Mouse (Mus musculus) natural killer cell, adult 2 months (primary cell): ENCODE results near the gene Mogat1.
"Not testable (repeated sequence)": the region's sequence is repeated elsewhere in the genome, so short reads cannot be mapped to it uniquely, and the experiment has no call there.

ENCODE experiments used
- DNase-seq, 2 experiments: peaks; one replicate each; pipeline ENCODE4 v3.0.0; 2022; ENCODE audit warnings: low spot score in 2 of 2

The Mogat1 gene

DNA sequence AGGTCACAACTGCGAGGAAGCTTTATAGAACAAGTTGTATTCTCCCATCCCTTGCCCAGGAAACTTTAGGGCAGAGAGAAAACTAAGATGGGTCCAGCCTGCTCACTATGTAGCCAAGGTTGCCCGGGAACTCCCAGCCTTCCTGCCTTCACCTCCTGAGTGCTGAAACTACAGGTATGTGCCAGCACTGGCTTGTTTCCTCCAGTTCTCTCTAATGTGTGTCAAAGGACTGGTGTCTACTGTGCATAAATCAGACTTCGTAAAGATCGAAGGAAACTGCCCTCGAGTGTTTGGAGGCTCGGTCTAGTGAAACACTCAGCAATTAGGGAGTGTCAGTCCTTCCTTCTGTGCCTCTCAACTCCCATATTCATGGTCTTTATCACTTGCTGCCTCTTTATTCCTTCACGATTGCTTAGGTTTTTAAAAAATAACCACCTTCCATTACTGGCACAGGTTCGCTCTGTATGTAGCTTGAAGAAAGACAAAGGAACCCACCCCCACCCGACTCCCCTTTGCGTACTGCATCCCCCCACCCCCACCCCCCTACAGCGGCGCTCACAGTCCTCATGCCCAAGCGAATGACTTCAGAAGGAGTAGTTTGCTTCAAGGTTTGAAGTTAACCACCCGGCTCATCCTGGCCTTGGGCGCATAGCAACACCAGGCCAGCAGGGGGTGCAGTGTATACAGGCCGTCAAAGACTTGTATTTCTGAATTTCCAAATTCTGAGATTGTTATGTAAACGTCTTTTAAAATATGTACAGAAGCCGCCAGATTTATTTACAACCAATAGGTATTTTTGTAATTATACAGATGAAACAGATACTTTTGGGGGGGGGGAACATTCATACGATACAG is 25.7 kb downstream of the Mogat1 start:
- DNase-seq, result peak; percentile 72 to 85

DNA sequence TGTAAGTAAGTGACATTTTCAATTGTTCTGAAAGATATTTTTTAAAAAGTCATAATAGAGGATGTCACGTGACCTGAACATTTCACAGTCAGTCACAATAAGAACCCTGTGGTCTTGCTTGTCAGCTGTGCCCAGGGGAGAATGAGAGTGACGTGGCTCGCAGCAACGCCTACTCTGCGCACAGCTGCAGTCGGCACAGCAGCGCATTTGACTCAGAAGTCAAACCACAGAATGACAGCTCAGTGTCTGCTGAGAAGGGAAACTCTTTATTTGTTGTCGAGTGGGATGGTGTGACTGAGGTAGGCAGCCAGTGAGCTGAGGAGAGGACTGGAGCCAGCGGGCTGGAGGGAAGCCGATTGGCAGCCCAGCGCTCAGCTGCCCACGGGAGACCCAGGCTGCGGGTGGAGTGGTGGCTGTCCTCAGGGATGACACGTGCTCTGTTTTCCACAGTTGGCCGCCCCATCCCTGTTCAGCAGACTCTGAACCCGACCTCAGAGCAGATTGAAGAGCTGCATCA is 26.8 kb downstream of the Mogat1 start:
- peak; percentile 92 for DNase-seq

DNA sequence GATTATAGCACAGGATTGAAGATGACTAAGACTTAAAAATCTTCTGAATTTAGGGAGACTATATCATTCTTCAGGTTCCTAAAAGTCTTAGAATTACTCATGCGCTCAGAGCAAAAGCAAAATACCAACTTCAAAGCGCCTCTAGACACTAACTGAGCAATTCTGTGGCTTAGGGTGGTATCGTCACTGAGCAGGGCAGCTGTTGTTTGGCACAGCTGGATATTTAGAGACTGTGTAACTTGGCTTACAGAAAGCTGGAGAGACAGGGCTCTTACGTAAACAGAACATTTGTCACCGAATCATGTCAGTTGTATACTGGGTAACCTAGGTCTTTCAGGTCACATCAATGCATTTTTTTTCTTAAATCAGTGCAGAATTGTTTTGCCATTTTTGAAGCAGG is 27.6 kb downstream of the Mogat1 start:
- DNase-seq, result peak; percentile 8 to 48

DNA sequence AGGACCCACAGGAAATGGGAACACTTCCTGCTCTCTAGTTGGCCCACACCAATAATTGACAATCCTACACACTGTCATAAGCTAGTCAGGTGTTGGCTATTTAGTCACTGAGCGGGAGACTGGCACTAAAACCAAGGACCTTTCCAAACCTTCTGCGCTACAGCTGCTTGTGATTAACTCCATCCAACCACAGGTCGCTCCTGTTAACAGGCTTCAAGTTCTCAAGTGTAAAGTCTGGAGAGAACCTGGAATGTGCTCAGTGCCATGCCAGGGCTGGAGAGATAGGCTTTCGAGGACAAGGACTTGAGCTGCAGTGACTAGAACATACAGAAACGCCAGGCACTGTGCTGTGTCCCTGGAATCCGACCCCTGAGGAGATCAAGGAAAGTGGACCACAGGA is 28.4 kb downstream of the Mogat1 start:
- no peak for DNase-seq

DNA sequence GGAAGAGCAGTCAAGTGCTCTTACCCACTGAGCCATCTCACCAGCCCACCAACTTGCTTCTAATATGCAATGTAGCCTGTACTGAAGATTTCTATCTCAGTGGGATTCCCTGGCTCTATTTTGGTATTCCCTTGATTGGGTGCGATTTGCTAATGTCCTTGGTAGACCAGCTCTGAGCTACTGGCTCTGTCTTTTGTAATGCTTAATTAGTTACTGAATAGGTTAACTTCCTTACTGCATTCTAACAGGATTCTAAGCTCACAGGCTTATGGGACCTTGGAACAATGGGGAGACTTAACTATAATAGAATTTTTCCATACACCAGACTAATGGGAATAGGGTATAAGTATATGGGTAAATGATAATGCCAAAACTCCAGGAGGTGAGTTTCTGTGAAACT is 32.8 kb downstream of the Mogat1 start:
- not testable (repeated sequence) for DNase-seq

DNA sequence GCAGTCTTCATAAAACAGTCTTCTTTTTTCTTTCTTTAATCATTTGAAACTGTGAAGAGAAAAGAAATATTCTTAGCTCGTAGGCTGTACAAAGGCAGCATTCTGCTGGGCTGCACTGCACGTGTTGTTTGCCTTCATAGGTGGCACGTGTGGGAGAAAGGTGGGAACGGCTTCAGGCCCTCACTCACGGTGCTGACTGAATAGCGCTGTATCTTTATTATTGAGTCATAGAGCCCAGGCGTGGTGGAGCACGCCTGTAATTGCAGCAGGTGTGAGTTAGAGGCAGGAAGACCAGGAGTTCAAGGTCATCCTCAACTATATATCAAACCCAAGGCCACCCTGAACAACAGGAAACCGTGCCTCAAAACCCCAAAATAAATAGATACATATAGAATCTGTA is 35.5 kb downstream of the Mogat1 start:
- no peak for DNase-seq

DNA sequence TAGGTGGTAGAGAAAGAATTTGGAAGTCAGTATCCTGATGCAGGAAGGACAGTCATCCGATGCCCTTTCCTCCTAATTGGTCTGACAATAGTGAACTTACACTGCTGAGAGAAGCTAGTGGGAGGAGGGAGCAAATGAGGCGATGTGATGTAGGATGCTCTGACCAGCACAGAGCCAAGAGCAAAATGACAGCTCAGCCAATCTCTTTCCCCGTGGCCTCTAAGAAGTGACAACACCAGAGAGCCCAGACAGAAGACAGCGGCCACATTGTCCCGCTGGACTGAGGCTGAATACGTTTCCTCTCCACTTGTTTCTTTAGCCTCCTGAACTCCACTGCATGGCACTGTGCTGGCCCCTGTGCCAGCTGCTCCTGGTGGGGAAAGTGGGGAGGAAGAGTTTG is 38.2 kb downstream of the Mogat1 start:
- no peak for DNase-seq

DNA sequence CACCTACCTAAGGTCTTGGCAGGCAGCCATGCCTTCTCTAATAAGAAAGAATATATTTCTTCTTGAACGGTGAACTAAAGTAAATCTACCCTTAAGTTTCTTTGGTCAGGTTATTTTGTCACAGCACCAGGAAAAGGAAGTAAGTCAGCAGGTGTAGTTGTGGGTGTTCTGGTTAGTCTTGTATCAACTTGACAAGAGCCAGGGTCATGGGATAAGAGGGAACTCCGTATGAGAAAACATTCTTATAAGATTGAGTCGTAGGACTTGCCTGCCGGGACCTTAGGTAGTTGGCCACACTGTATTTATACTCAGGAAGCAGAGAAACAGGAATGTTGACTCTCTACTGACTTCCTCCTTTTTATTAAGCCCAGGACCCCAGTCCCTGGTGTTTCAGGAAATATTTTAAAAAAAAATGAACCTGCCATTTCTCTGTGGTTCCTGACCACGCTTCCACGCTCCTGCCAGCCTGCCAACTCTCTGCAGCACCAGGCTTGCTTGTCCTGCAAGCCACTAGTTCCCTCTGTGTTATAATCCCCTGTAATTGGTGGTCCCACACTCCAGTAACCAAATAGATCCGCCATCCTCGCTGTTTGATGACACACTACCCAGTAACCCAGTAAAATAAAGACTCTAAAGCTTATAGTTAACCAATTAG is 43.3 kb downstream of the Mogat1 start:
- no peak for DNase-seq

DNA sequence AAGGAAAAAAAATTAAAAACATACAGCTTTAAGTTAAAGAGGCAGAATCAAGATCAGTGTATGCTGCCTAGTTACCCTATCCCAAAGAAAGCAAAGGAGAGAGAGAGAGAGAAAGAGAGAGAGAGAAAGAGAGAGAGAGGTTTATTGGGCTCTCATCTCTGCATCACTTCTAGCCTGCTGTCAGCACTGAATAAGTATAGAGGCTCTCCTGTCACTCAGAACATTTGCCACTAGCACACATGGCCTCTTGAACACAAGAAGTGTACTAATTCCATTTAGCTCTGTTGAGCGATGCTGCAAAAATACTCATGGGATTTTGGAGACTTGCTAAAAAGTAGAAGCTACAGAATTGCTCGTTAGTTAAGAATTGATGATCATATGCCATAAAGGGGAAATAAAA is 56.2 kb downstream of the Mogat1 start:
- no peak for DNase-seq

DNA sequence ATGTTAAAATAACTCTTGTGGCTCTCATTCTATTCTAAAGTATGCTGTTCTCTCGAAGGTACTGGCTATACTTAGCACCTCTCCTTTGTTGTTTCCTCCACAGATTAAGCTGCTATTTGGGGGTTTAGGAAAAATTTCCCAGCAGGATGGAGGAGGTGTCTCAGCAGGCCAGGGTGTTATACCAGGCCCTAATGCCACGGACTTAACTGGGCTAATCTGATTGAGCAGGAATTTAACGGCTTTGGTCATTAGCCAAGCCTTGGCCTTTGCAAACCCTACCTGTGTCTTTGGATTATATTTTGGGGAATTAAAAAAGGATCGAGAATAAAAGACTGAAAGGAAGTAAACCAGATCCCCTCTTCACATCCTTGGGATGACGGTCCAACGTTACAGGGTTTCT is 56.6 kb downstream of the Mogat1 start:
- DNase-seq, result no peak

DNA sequence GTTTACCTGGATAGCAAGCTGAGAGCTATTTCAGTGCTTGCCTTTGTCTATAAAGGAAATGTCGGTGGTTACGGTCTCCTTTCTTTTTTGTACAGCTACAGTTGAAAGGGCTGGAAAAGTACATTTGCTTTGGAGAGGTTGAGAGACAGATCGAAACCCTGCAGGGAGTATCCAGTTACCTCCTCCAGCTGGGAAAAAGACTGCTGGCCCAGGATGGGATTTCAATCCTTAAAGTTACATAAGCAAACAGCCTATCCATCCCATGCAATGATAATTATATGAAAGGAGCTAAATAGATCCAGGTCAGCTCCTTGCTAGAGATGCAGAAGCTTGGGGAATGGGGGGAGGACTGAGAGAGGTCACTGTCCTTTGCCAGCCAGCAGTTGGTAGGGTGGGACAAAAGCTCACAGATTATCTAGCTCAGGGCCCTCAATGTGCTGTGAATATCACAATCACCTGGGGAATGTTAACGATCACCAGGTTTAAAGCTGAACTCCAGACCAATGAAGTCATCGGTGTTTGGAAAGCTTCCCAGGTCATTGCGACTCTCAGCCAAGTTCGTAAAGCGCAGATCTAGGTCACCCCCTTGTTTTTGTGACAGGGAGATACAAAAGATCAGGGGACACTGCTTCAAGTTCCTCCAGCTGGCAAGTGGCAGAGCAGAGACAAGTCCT is 57.2 kb downstream of the Mogat1 start:
- DNase-seq, result no peak

DNA sequence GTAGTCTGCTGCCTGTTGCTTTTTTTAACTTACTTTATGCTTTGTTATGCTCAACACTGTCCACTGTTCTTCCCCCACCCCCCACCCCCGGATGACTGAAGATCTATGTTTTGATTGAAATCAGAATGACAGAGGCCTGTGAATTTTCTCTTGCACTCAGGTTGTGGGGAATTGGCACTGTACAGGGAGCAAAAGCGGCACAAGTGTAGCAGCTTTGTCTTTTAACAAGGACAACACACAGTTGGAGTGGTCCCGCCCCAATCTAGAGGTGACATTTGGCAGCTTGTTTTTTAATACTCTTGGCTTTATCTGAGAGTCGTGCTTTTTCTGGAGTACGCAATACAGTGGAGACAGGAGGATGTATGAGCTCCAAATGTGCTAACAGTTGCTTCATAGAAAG is 58.8 kb downstream of the Mogat1 start:
- no peak for DNase-seq

DNA sequence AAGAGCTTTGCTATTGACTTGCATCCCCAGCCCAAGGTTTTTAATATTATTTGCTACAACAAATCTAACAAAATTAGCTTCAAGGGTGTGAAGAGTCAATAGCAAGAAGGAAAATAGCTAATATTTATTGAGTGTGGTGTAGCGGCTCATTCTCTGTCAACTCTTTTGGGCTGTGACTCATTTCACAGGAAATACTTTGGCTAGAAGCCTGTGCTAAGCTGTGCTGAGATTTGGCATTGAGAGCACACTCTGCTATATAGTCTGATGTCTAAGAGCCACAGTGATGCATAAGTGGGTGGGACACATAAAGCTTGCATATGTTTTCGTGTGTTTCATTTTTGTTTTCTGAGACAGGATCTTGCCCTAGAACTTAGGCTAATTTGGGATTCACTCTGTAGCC is 74.3 kb downstream of the Mogat1 start:
- DNase-seq, result no peak

DNA sequence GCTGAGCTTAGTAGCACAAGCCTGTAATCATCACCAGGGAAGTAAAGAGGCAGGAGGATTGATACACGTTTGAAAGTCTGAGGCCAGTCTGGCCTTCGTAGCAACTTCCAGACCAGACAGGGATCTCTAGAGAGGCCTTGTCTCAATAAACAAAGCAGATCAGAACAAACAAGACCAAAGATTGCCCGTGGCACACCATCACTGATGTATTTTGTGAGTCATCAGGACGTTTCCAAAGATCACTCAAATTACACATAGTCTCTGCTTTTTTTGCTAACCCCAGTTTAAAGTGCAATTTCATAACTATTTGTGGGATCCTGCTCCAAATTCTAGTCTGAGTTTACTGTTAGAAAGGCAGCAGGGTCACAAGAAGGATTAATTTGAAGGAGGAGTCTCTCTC is 76.2 kb downstream of the Mogat1 start:
- no peak for DNase-seq
